Mouse (Mus musculus) kidney, embryonic 14.5 days (tissue): ENCODE data around the gene Bfsp1. TPM values are rescaled to one million over a fixed set of nuclear protein-coding genes. Genes with fewer than 3 reads are reported as not detected.

Experiments
- ATAC-seq: fragments of 200-750 bp; cut with Nextera tagmentation; 2 replicates; pipeline ENCODE4 v1.8.0; 2017; ENCODE audit warnings: moderate number of reproducible peaks, mild to moderate bottlenecking, moderate TSS enrichment, moderate library complexity; ENCODE audit not compliant: low FRiP score, low TSS enrichment
- H3K27ac ChIP-seq: fragments of 300-500 bp; sonication (generic); 2 replicates; pipeline ENCODE4 v1.5.1; 2014; ENCODE audit warnings: low read depth, mild to moderate bottlenecking, low read length, moderate library complexity, mixed read lengths
- H3K27me3 ChIP-seq: fragments of 300-500 bp; sonication (generic); 2 replicates; pipeline ENCODE4 v1.6.1; 2014; ENCODE audit warnings: mild to moderate bottlenecking, low read length; ENCODE audit not compliant: control insufficient read depth, insufficient read depth
- H3K36me3 ChIP-seq: fragments of 300-500 bp; sonication (generic); 2 replicates; pipeline ENCODE4 v1.6.1; 2014; ENCODE audit warnings: low read length, mixed read lengths; ENCODE audit not compliant: control insufficient read depth, insufficient read depth
- H3K4me1 ChIP-seq: fragments of 300-500 bp; sonication (generic); 2 replicates; pipeline ENCODE4 v1.6.1; 2014; ENCODE audit warnings: low read length, mixed read lengths; ENCODE audit not compliant: control insufficient read depth, insufficient read depth
- H3K4me2 ChIP-seq: fragments of 300-500 bp; sonication (generic); replicated peaks from 2 replicates; pipeline ENCODE4 v1.6.1; 2014; ENCODE audit warnings: low read depth, mild to moderate bottlenecking, low read length
- H3K4me3 ChIP-seq: fragments of 300-500 bp; sonication (generic); 2 replicates; pipeline ENCODE4 v1.5.1; 2014; ENCODE audit warnings: mild to moderate bottlenecking, low read length
- H3K9ac ChIP-seq: fragments of 300-500 bp; sonication (generic); 2 replicates; pipeline ENCODE4 v1.6.1; 2014; ENCODE audit warnings: low read depth, mild to moderate bottlenecking, low read length, moderate library complexity
- H3K9me3 ChIP-seq: fragments of 300-500 bp; sonication (generic); 2 replicates; pipeline ENCODE4 v1.6.1; 2016; ENCODE audit warnings: low read length; ENCODE audit not compliant: control insufficient read depth
- WGBS: fragments of 180-500 bp; shearing (Covaris S2); extraction: QIAGEN DNeasy Blood & Tissue Kit; methylation state at CpG from one replicate; pipeline ENCODE4 v1.1.7; 2014; 5-methylcytosine and 5-hydroxymethylcytosine counted together
- polyA plus RNA-seq: library from polyadenylated mRNA; unstranded; fragments of >200 nt; fragmentation: Nextera tagmentation; extraction: Ambion mirVana; gene quantifications from 2 replicates; pipeline ENCODE4 v1.2.1, GENCODE M21; 2014

The Bfsp1 gene
- polyA plus RNA-seq, 1 experiment from 2014 or later = 1.7 TPM

DNA sequence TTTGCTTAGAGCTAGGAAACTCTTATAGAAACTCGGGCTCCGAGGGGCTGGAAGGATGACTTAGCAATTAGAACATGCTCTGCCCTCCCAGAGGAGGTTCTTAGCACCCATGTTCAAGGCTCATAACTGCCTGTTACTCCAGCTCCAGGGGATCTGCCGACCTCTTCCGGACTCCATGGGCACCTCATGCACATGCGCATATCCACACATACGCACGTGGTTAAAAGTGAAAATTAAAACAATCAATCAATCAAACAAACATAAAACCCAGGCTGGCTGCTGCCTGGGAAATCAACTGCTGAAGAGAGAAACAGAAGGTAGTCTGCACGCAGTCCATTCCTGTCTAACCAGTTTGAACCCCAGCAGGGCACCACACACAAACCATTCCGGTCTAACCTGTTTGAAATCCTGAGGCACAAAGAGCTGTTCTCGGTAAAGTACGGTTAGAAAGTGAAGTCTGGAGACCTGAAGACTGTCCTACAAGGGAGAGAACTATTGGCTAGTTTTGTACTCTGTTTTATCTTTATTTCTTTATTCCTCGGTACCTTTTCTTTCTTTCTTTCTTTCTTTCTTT is 27.0 kb upstream of the Bfsp1 start:
- peak overlapping the region; percentile 10; the same call in 1 of the 2 replicates for H3K27ac ChIP-seq
- no peak overlapping the region for H3K4me2 ChIP-seq
- H3K4me1 ChIP-seq = no peaks in the 10 kb centered on the region
- H3K9ac ChIP-seq = no peak overlapping the region
- no peaks in the 10 kb centered on the region for H3K9me3 ChIP-seq
- no peaks in the 10 kb centered on the region for H3K27me3 ChIP-seq
- H3K36me3 ChIP-seq = no peaks in the 10 kb centered on the region
- H3K4me3 ChIP-seq = no peak overlapping the region
- peak; percentile 79 for ATAC-seq
- 52% methylated on average over 12 of the region's 12 CpGs for WGBS

DNA sequence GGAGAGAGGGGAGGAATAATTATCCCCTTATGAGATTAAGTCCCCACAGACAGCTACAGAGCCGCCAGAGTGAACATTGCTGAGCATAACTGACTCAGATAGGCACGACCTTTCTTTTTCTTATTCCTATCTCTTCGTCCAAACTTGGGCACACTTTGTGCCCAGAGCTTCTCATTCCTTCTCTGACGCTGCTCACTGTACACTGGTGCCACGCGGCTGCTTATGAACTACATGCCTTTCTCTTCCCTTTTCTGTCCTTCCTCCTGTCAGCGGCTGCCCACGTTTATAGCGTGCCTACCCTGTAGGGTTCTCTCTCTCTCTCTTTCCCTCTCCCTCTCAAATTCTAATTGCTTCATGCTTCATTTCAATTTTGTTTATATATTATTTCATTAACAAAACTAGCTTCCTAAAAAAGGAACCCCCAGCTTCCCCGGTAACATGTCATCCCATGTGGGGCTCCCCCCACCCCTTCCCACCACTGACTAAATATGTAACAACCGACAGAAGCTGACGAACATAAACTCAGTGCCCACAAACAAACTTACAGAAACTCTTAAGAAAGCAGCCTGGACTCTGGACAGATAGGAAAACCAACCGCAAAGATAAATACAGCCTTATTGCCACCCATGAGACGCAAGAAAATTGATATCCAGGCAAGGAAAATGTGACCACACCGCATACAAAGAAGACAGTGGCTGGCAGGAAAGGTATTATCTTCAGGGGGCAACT is 26.3 kb upstream of the Bfsp1 start:
- Histone ChIP-seq H3K4me3 (no peak overlapping the region), H3K27ac (peak overlapping the region; percentile 10; the same call in 1 of the 2 replicates), H3K27me3 (no peaks in the 10 kb centered on the region), H3K4me2 (no peak overlapping the region), H3K9me3 (no peaks in the 10 kb centered on the region), H3K9ac (no peak overlapping the region), H3K36me3 (no peaks in the 10 kb centered on the region), H3K4me1 (no peaks in the 10 kb centered on the region)
- no peak for ATAC-seq
- WGBS = 84% methylated on average over 15 of the region's 15 CpGs

DNA sequence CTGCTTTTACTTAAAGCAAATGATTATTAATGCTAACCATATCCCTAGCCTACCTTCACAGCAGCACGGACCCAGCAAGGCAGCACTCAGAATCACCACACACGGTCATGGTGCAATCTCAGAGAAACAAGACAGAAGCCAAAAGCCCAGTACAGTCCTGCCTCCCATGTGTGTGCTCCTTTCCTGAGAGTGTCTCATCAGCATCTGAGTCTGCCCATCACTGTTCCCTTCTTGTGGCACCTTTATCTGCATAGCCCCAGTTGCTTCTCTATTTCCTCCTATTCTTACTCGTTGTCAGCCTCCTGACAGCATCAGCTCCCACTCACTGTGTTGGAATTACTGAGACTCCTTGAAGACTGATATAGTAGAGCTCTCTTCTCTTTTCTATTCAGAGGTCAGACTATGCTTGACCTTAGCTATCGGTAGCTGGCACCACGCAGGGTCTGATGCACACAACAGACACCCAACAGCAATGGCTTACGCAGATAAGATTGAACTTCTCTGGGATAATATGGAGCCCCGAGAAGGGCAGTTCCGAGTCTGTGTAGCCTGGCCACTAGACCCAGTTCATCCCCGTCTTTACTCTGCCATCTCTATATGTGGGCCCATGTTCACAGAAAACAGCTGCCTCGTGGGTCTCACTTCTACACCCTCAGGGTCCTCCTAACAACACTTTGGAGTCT is 19.8 kb upstream of the Bfsp1 start:
- Histone ChIP-seq H3K9me3 (no peaks in the 10 kb centered on the region), H3K27me3 (no peaks in the 10 kb centered on the region), H3K4me3 (no peak overlapping the region), H3K4me2 (no peak overlapping the region), H3K4me1 (no peaks in the 10 kb centered on the region), H3K27ac (no peak overlapping the region), H3K9ac (no peak overlapping the region), H3K36me3 (no peaks in the 10 kb centered on the region)
- ATAC-seq = no peak
- WGBS = 83% methylated on average over 10 of the region's 10 CpGs

DNA sequence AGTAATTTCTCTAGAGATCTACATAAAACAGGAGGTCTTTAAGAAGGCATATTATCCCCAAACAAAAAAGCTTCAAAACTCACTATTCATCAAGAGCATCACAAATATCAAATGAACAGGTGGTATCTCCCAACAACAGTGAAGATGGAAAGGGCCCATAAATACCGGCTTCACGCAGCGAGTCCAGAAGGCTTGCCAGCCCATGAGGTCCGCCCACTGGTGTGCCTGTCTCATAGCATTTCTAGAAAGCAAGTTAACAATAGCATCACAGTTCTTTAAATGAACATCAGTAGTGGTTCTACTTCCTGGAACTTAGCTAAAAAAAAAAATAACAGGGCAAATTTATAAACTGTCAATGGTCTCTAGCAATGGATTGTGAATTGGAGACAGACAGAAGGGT is 19.0 kb upstream of the Bfsp1 start:
- 91% methylated on average over 4 of the region's 4 CpGs for WGBS
- no peaks in the 10 kb centered on the region for H3K9me3 ChIP-seq
- H3K4me3 ChIP-seq = no peak overlapping the region
- peaks cover 4% of the 10 kb centered on the region; the same call in 1 of the 2 replicates for H3K4me1 ChIP-seq
- H3K27ac ChIP-seq = no peak overlapping the region
- ATAC-seq = no peak
- no peaks in the 10 kb centered on the region for H3K27me3 ChIP-seq
- H3K36me3 ChIP-seq = no peaks in the 10 kb centered on the region
- H3K9ac ChIP-seq = no peak overlapping the region
- no peak overlapping the region for H3K4me2 ChIP-seq

GRCm38 (mm10) chr2:143879311-143879710 is 16.3 kb upstream of the Bfsp1 start:
- Histone ChIP-seq H3K27ac (no peak overlapping the region), H3K4me3 (no peak overlapping the region), H3K36me3 (no peaks in the 10 kb centered on the region), H3K9me3 (no peaks in the 10 kb centered on the region), H3K9ac (no peak overlapping the region), H3K27me3 (no peaks in the 10 kb centered on the region), H3K4me1 (peaks cover 12% of the 10 kb centered on the region; the same call in 1 of the 2 replicates), H3K4me2 (no peak overlapping the region)
- 92% methylated on average over 6 of the region's 6 CpGs for WGBS
- ATAC-seq = no peak

DNA sequence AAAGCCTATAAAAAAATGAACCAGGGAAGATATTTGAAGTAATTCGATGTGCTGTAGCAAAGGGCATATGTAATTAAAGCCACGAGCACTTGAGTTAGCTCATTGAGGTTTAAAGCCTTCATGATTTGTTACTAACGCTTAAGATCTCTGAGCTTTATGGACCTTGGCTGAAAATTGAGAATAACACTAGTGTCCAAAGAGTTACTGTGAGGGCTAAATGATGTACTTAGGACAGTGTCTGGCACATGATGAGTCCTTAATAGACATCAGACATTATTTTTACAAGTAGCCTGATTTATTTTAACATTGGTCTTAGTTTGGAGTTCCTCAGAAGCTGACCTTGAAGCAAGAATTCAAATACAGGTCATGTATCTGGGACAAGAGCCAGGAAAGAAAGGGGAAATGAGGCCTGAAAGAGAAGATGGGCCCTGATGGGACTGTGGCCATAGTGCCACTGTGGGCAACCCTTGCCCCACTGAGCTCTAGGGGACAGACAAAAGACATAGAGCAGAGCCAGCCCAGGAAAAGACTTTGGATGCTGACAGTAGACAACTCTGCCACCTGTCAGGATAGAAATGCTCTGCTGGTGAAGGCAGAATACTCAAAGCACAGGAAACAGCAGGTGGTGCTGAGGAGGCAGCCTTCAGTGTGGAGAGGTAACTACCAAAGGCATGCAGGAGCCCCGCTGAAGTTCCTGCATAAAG is 14.1 kb upstream of the Bfsp1 start:
- ATAC-seq = peak; percentile 72
- H3K36me3 ChIP-seq = no peaks in the 10 kb centered on the region
- no peak overlapping the region for H3K9ac ChIP-seq
- 34% methylated on average over 4 of the region's 4 CpGs for WGBS
- H3K9me3 ChIP-seq = no peaks in the 10 kb centered on the region
- no peaks in the 10 kb centered on the region for H3K27me3 ChIP-seq
- peaks cover 12% of the 10 kb centered on the region; the same call in 1 of the 2 replicates for H3K4me1 ChIP-seq
- H3K4me3 ChIP-seq = no peak overlapping the region
- peak overlapping the region; percentile 42; the same call in 1 of the 2 replicates for H3K27ac ChIP-seq
- no peak overlapping the region for H3K4me2 ChIP-seq

GRCm38 (mm10) chr2:143876026-143876425 is 13.1 kb upstream of the Bfsp1 start:
- Histone ChIP-seq H3K4me1 (peaks cover 12% of the 10 kb centered on the region; the same call in 1 of the 2 replicates), H3K4me3 (no peak overlapping the region), H3K4me2 (no peak overlapping the region), H3K9ac (no peak overlapping the region), H3K27ac (no peak overlapping the region), H3K36me3 (no peaks in the 10 kb centered on the region), H3K27me3 (no peaks in the 10 kb centered on the region), H3K9me3 (no peaks in the 10 kb centered on the region)
- ATAC-seq = no peak
- 28% methylated on average over 1 of the region's 1 CpGs for WGBS

DNA sequence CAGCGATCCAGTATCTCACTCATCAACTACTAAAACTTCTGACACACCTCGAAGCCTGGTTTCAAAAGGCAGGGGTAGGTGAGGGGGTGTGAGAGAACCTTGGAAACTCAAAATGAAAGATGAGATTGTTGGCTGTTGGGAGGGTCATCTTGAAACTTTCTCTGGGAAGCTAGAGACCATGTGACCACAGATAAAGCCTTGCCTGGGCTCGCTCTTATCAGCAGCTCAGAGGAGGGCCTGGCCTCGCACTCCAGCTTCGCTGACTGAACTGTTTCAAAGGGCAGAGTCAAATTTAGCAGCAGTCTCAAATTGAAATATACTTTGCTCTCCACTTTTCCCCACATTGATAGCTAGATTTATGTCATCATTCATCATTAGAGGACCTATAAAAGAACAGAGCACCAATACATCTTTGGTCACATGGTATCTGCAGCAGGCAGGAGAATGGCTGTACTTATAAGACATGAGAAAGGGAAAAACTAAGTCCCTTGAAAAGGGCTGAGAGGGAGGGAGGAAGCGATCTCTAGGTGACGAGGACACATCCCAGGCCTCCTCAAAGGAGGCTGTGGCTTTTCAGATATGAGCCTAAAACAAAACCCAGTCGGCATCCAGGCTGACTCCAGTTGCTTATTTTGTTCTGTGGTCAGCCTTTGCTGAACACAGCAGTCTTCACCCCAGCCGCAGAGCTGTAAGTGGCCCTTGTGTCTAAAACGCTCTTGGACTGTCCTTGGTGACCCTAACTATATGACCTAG is 8.1 kb upstream of the Bfsp1 start:
- 49% methylated on average over 10 of the region's 10 CpGs for WGBS
- peak; percentile 30; the same call in 1 of the 2 replicates for ATAC-seq

More for the DNA sequence above, 8.1 kb upstream of the Bfsp1 start:
- H3K9me3 ChIP-seq = no peaks in the 10 kb centered on the region
- H3K9ac ChIP-seq = no peak overlapping the region
- no peak overlapping the region for H3K4me2 ChIP-seq
- no peak overlapping the region for H3K4me3 ChIP-seq
- H3K36me3 ChIP-seq = no peaks in the 10 kb centered on the region
- peaks cover 4% of the 10 kb centered on the region; the same call in 1 of the 2 replicates for H3K4me1 ChIP-seq
- no peaks in the 10 kb centered on the region for H3K27me3 ChIP-seq
- H3K27ac ChIP-seq = 0 out of 2 replicates have a peak overlapping the region, but pooled peaks have one; percentile 7
